Mouse (Mus musculus): ENCODE measurements around the gene Rgs21. TPM values are rescaled to one million over a fixed set of nuclear protein-coding genes. Genes with fewer than 3 reads are reported as not detected.

Rgs21 gene
- not detected for total RNA-seq (2023)

GRCm38 (mm10) chr1:144567567-144567966, at the start of gene Rgs21:
TSS of gene Rgs21 (minus strand) at chr1:144567667.

Other genes starting within 250 kb of the Rgs21 start
- gene Rgs18, start 207.8 kb upstream of the Rgs21 start, total RNA-seq (2023): 10 to 100 TPM in 1 of 2 experiments, 1 to 10 TPM in 1; 9.7 to 11.5 TPM

Measured in B cell, adult 67 days (primary cell).